Mouse (Mus musculus): ENCODE data around the gene Cenpm.
A peak's percentile ranks its signal among the peaks of the same experiment; 100 is the strongest.

Gene Cenpm

DNA sequence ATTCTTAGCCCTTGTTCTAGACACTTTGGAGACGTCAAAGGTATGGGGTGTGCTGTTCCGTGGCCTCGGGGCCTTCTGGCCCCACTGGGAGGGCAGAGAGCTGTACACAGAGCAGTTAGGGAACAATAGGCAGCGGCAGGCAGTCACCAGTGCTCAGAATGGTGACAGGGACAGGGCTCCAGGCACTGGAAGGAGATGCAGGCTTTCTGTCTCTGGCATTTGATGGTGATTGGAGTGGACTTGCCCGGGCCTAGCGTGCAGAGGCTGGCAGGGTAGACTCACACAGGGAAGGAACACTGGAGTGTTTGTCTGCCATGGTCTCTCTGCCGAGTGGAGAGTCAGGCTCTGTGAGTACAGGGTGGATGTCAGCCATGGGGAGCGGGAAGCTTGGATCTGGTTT lies 51.9 kb downstream of the Cenpm start:
- DNase-seq (ENCODE audit: low spot score in 2 of 2) = no peak

DNA sequence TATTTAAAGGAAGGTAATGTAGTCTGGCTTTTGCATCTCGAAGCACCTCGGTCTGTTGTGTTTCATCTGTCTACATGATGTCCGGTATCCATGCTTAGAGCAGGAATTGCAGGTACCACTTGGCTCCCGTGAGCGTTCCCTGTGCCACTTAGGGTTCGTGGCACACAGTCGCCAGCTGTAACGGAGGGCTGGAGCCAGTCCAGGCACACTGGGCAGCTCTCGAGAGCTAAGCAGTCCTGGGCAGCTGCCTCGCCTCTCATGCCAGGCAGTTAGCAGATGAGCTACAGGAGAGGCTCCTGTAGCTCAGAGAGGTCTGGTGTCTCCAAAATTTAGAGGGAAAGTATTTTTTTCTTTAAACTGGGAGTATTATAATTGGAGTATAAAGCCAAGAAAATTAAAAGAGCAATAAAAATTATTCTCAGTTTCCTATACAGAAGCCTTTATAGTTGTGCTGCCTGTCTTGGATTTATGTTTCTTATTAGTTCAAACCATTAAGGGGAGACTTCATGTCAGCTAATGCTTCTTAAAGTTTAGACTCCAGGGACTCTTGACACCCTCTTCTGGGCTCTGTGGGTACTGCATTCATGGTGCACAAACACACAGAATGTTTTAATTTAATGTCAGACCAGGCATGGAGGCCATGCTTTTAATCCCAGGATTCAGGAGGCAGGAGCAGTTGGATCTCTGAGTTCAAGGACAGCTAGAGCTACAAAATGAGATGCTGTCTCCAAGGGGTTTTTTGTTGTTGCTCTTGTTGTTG lies 55.9 kb downstream of the Cenpm start:
- peak in 1 of 2 experiments; percentile 36 for DNase-seq (ENCODE audit: low spot score in 2 of 2)

DNA sequence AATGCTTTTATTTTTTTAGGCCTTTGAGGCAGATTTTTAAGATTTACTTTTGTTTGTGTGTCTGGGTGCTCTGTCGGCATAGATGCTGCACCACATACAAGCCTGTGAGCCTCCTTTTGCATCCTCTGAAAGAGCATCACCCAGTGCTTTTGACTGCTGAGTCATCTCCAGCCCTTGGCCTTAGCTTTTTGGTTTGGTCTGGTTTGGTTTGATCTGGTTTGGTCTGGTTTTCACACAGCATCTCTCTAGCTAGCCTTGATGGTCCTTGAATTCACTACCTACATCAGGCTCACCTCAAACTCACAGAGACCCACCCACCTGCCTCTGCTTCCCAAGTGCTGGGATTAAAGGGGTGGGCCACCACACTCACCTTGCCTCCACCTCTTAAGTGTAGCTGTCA lies 56.6 kb downstream of the Cenpm start:
- no peak for DNase-seq (ENCODE audit: low spot score in 2 of 2)

DNA sequence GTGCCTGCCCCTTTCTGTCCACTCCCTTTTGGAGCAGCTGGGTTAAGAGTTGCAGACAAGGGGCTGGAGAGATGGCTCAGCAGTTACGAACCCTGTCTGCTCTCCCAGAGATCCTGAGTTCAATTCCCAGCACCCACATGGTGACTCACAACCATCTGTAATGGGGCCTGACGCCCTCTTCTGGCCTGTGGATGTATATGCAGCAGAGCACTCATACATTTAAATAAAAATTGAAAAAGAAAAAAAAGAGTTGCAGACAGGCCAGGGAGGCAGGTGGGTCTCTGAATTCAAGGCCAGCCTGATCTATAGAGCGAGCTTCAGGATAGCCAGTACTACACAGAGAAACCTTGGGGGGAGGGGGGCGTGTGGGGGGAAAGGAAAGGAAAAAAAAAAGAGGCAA lies 57.1 kb downstream of the Cenpm start:
- no peak for DNase-seq (ENCODE audit: low spot score in 2 of 2)

DNA sequence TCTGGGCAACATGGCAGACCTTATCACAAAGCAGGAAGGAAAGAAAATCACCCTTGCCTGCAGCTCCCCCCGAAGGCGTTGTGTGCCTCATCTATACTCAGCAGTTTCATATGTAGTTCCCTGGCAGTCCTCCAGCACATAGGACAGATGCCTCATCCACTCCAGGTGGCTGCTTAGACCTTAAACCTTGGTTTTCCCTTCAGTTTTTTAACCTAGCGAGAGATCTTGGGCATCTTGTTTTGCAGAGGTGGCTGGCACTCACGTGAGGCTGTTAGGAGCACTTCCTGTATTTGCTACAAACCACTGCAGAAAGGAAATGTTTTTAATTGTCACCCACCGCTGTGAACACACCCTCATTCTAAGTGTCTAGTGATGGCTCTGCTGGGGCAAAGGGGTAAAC lies 57.6 kb downstream of the Cenpm start:
- DNase-seq (ENCODE audit: low spot score in 2 of 2) = no peak

DNA sequence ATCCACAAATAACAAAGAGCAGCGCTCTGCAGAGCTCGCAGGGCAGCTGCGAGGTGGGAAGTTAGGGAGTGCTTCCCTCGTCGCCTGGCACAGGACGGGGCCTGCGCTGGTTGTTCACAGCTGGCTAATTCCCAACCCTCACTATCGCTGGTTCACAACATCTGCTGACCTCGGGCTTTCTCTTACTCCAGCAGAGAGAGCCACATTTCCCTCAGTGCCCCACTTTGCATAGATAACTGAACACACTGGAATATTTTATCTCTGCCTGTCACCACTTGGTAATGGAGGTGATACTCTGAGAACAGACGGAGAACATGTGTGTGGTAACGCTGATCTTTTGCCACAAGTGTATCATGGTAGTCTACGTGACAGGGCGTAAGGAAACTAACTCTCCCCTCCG lies 58.4 kb downstream of the Cenpm start:
- no peak for DNase-seq (ENCODE audit: low spot score in 2 of 2)

DNA sequence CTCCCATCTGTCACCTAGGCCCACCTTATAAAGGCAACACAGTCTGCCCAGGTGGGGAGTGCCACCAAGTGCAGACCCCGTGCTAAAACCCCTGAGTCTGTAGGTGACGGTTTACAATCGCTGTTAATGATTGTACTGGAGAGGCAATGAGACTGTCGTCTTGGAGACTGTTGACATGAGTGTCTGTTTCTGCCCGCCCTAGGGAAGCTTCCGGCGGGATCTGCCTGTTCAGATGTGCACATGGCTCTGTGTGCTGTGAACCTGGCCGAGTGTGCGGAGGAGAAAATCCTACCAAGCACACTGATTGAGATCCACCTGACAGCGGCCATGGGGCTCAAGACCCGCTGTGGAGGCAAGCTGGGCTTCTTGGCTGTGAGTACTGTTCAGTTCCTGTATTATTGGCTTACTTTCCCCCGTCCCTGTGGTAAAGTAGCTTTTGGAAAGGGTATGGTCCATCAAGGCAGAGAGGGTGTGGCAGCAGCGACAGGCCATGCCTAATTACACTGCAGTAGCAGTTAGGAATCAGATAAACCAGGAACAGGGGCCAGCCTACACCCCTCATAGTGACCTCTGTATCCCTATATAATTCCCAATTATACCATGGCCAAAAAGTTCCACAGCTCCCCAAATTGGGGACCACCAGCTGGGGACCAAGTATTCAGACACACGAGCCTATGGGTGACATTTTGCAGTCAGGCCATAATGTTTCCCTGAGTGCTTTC lies 59.3 kb downstream of the Cenpm start:
- DNase-seq (ENCODE audit: low spot score in 2 of 2) = no peak

DNA sequence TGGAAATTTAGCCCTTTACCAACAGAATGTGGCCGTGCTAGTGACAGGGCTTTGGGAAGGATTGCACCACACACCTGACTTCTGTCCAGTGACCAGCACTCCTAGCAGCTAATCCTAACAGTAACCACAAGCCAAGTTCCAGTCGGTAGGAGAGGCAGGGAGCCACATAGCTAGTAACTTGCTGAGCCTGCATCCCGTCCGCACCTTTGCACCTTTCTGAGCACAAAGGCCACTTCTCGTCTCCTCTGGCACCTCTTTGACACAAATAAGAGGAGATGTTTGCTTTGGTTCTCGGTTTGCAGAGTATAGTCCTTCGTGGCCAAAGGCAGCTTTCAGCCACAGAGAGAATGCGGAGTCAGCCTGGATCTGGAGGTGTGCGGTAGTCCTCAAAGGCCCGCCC lies 59.9 kb downstream of the Cenpm start:
- no peak for DNase-seq (ENCODE audit: low spot score in 2 of 2)

DNA sequence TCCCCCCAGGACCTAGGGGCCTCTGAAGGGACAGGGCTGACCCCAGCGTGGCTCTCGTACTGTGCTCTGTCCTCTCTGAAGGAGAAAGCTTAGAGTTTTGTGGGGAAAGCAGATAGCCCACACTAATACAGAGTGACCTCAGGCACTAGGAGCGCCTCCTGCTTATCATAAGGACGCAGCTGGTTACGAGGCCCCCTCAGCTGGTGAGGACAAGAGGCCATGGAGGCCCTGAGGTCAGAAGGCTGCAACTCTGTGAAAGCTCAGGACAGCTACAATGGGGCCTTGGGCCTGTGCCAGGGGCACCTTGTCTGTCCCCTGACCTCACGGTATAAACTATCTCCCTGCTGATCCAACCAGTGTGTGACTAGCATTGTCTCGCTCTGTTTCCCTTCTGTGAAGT lies 60.4 kb downstream of the Cenpm start:
- no peak for DNase-seq (ENCODE audit: low spot score in 2 of 2)

Measured in right cerebral cortex, adult 2 months (tissue).